Mouse (Mus musculus): ENCODE results near the gene Olfr1317.

Olfr1317 gene

GRCm38 (mm10) chr2:112140029-112140428 lies at the start of gene Olfr1317:
TSS of gene Olfr1317 (plus strand) at chr2:112140329.
- in situ Hi-C loops (cut with MboI) = no loop called here

GRCm38 (mm10) chr2:112096681-112097080 lies 43.4 kb upstream of the Olfr1317 start, which contains the start of gene Olfr1314:
TSS of gene Olfr1314 (minus strand) at chr2:112096781.
- in situ Hi-C loops (cut with MboI) = no loop called here

GRCm38 (mm10) chr2:112115340-112115739 lies 24.8 kb upstream of the Olfr1317 start, which contains the start of gene Olfr1315-ps1:
TSS of gene Olfr1315-ps1 (minus strand) at chr2:112115440.
- in situ Hi-C loops (cut with MboI) = no loop called here

GRCm38 (mm10) chr2:112134877-112135276 lies 5.3 kb upstream of the Olfr1317 start, which contains the start of gene Olfr1316:
TSS of gene Olfr1316 (minus strand) at chr2:112134977.
- in situ Hi-C loops (cut with MboI) = no loop called here

GRCm38 (mm10) chr2:112153898-112154297 lies 13.8 kb downstream of the Olfr1317 start, which contains the start of gene Olfr1318:
TSS of gene Olfr1318 (plus strand) at chr2:112154198.
- in situ Hi-C loops (cut with MboI) = no loop called here
